Mouse (Mus musculus): Measurements from ENCODE around the gene Ttc23.
A peak's percentile ranks its signal among the peaks of the same experiment; 100 is the strongest.

DNA sequence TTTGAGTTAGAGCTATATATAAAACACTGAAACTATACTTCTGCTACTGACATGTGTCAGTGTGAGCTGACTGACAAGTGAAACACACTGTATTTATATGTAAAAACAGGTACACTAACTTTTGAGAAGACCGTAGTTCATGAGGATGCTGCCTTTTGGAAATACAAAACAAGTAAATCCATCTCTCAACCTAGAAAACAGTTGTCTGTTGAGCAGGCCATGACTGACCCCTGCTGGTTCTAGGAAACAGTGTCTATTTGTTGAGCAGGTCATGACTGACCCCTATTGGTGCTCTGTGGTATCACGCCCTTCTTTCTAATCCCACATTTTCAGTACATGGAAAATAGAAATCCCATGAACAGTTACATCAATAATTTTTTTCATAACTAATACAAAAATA, 16.4 kb upstream of the Ttc23 start:
- peak; percentile 99 for TF ChIP-seq CTCF (IDR thresholded peaks at IDR 0.05; ENCODE audit: borderline replicate concordance, insufficient read depth, low read depth, low read length)
- TF ChIP-seq POLR2A (IDR thresholded peaks at IDR 0.05; ENCODE audit: borderline replicate concordance, insufficient read depth, low read length): no peak
